Mouse (Mus musculus): ENCODE results near the gene Olfr1303. TPM values are rescaled to one million over a fixed set of nuclear protein-coding genes. Genes with fewer than 3 reads are reported as not detected.

The Olfr1303 gene
- not detected for total RNA-seq (2021)

GRCm38 (mm10) chr2:111820240-111820639, at the start of gene Olfr1303:
Gene Olfr1303 (minus strand): TSS chr2:111820340.
- no peak for DNase-seq (ENCODE audit: extremely low spot score in 1 of 2, low spot score in 2 of 2)
- intact Hi-C loops (cut with DNase I): no loop called here

GRCm38 (mm10) chr2:111812936-111813335, 7.2 kb downstream of the Olfr1303 start:
- intact Hi-C loops (cut with DNase I): no loop called here
- DNase-seq (ENCODE audit: extremely low spot score in 1 of 2, low spot score in 2 of 2): no peak

GRCm38 (mm10) chr2:111777129-111777528, 43.0 kb downstream of the Olfr1303 start, which contains the start of gene Olfr1302:
Gene Olfr1302 (plus strand): TSS chr2:111777429.
- intact Hi-C loops (cut with DNase I): no loop called here
- no peak for DNase-seq (ENCODE audit: extremely low spot score in 1 of 2, low spot score in 2 of 2)

Other genes with a start within 250 kb of the Olfr1303 start
- gene Olfr1297, start 193.8 kb downstream of the Olfr1303 start, total RNA-seq (2021): not detected
- gene Olfr1298, start 171.1 kb downstream of the Olfr1303 start, total RNA-seq (2021): not detected
- not detected for gene Olfr1299, start 158.9 kb downstream of the Olfr1303 start, total RNA-seq (2021)
- gene Olfr1301, start 69.3 kb downstream of the Olfr1303 start, total RNA-seq (2021): not detected
- not detected for gene Olfr1302, start 42.9 kb downstream of the Olfr1303 start, total RNA-seq (2021)
- not detected for gene Olfr1305, start 56.8 kb upstream of the Olfr1303 start, total RNA-seq (2021)
- not detected for gene Olfr1306, start 95.9 kb upstream of the Olfr1303 start, total RNA-seq (2021)
- gene Olfr1307, start 129.1 kb upstream of the Olfr1303 start, total RNA-seq (2021): under 1 TPM in 1 of 2 experiments, not detected in 1; 0.04 TPM
- gene Olfr1308, start 144.6 kb upstream of the Olfr1303 start, total RNA-seq (2021): not detected
- gene Olfr1309, start 169.9 kb upstream of the Olfr1303 start, total RNA-seq (2021): not detected
- gene Olfr1310, start 192.4 kb upstream of the Olfr1303 start, total RNA-seq (2021): not detected
- not detected for gene Olfr1311, start 204.1 kb upstream of the Olfr1303 start, total RNA-seq (2021)
- gene Olfr1312, start 229.9 kb upstream of the Olfr1303 start, total RNA-seq (2021): not detected

Measured in left cerebral cortex, postnatal 10 days (tissue).